Mouse (Mus musculus): Measurements from ENCODE around the gene Ppp4r4. TPM values are rescaled to one million over a fixed set of nuclear protein-coding genes. Genes with fewer than 3 reads are reported as not detected.

Ppp4r4 gene
- polyA plus RNA-seq, 1 experiment from 2014 or later = 3.6 TPM

GRCm38 (mm10) chr12:103498768-103499167, 33.3 kb upstream of the Ppp4r4 start:
- no peak for ATAC-seq
- H3K4me3 ChIP-seq (ENCODE audit: low read depth, low read length) = no peak overlapping the region
- H3K4me2 ChIP-seq (ENCODE audit: low read length) = no peak overlapping the region
- no peak overlapping the region for H3K27ac ChIP-seq (ENCODE audit: low read length)
- 78% methylated on average over 5 of the region's 5 CpGs for WGBS
- no peaks in the 10 kb centered on the region for H3K36me3 ChIP-seq (ENCODE audit: control insufficient read depth, insufficient read depth, low read length)
- H3K27me3 ChIP-seq (ENCODE audit: control insufficient read depth, insufficient read depth, low read depth, low read length) = no peaks in the 10 kb centered on the region
- no peak overlapping the region for H3K9ac ChIP-seq (ENCODE audit: low read depth, low read length)
- no peaks in the 10 kb centered on the region for H3K4me1 ChIP-seq (ENCODE audit: control insufficient read depth, insufficient read depth, low read length)
- no peaks in the 10 kb centered on the region for H3K9me3 ChIP-seq (replicated peaks; ENCODE audit: control insufficient read depth, low read length, poor library complexity, severe bottlenecking)

- ATAC-seq = no peak
- Histone ChIP-seq H3K9me3 (replicated peaks; ENCODE audit: control insufficient read depth, low read length, poor library complexity, severe bottlenecking) (no peaks in the 10 kb centered on the region), H3K4me3 (ENCODE audit: low read depth, low read length) (no peak overlapping the region), H3K4me2 (ENCODE audit: low read length) (no peak overlapping the region), H3K27me3 (ENCODE audit: control insufficient read depth, insufficient read depth, low read depth, low read length) (no peaks in the 10 kb centered on the region), H3K4me1 (ENCODE audit: control insufficient read depth, insufficient read depth, low read length) (no peaks in the 10 kb centered on the region), H3K27ac (ENCODE audit: low read length) (no peak overlapping the region), H3K36me3 (ENCODE audit: control insufficient read depth, insufficient read depth, low read length) (no peaks in the 10 kb centered on the region), H3K9ac (ENCODE audit: low read depth, low read length) (no peak overlapping the region)
- 79% methylated on average over 2 of the region's 2 CpGs for WGBS
These were observed 32.8 kb upstream of the Ppp4r4 start for GRCm38 (mm10) chr12:103499261-103499660.

- H3K9me3 ChIP-seq (replicated peaks; ENCODE audit: control insufficient read depth, low read length, poor library complexity, severe bottlenecking) = no peaks in the 10 kb centered on the region
- H3K4me1 ChIP-seq (ENCODE audit: control insufficient read depth, insufficient read depth, low read length) = no peaks in the 10 kb centered on the region
- WGBS = 74% methylated on average over 3 of the region's 3 CpGs
- H3K9ac ChIP-seq (ENCODE audit: low read depth, low read length) = no peak overlapping the region
- H3K27me3 ChIP-seq (ENCODE audit: control insufficient read depth, insufficient read depth, low read depth, low read length) = no peaks in the 10 kb centered on the region
- no peak for ATAC-seq
- H3K27ac ChIP-seq (ENCODE audit: low read length) = no peak overlapping the region
- H3K4me3 ChIP-seq (ENCODE audit: low read depth, low read length) = no peak overlapping the region
- no peak overlapping the region for H3K4me2 ChIP-seq (ENCODE audit: low read length)
- H3K36me3 ChIP-seq (ENCODE audit: control insufficient read depth, insufficient read depth, low read length) = no peaks in the 10 kb centered on the region
These were observed 28.8 kb upstream of the Ppp4r4 start for GRCm38 (mm10) chr12:103503300-103503699.

- Histone ChIP-seq H3K4me2 (ENCODE audit: low read length) (no peak overlapping the region), H3K4me3 (ENCODE audit: low read depth, low read length) (no peak overlapping the region), H3K9me3 (replicated peaks; ENCODE audit: control insufficient read depth, low read length, poor library complexity, severe bottlenecking) (no peaks in the 10 kb centered on the region), H3K36me3 (ENCODE audit: control insufficient read depth, insufficient read depth, low read length) (no peaks in the 10 kb centered on the region), H3K4me1 (ENCODE audit: control insufficient read depth, insufficient read depth, low read length) (no peaks in the 10 kb centered on the region), H3K9ac (ENCODE audit: low read depth, low read length) (no peak overlapping the region), H3K27me3 (ENCODE audit: control insufficient read depth, insufficient read depth, low read depth, low read length) (no peaks in the 10 kb centered on the region), H3K27ac (ENCODE audit: low read length) (no peak overlapping the region)
- ATAC-seq = no peak
- WGBS = 92% methylated on average over 3 of the region's 3 CpGs
These were observed 27.7 kb upstream of the Ppp4r4 start for GRCm38 (mm10) chr12:103504402-103504801.

GRCm38 (mm10) chr12:103508346-103508745, 23.7 kb upstream of the Ppp4r4 start:
- no peaks in the 10 kb centered on the region for H3K9me3 ChIP-seq (replicated peaks; ENCODE audit: control insufficient read depth, low read length, poor library complexity, severe bottlenecking)
- no peaks in the 10 kb centered on the region for H3K36me3 ChIP-seq (ENCODE audit: control insufficient read depth, insufficient read depth, low read length)
- H3K4me2 ChIP-seq (ENCODE audit: low read length) = no peak overlapping the region
- no peaks in the 10 kb centered on the region for H3K27me3 ChIP-seq (ENCODE audit: control insufficient read depth, insufficient read depth, low read depth, low read length)
- H3K4me3 ChIP-seq (ENCODE audit: low read depth, low read length) = no peak overlapping the region
- peak; percentile 57; the same call in 1 of the 2 replicates for ATAC-seq
- no peaks in the 10 kb centered on the region for H3K4me1 ChIP-seq (ENCODE audit: control insufficient read depth, insufficient read depth, low read length)
- H3K9ac ChIP-seq (ENCODE audit: low read depth, low read length) = no peak overlapping the region
- H3K27ac ChIP-seq (ENCODE audit: low read length) = no peak overlapping the region
- 49% methylated on average over 4 of the region's 4 CpGs for WGBS

- H3K36me3 ChIP-seq (ENCODE audit: control insufficient read depth, insufficient read depth, low read length) = no peaks in the 10 kb centered on the region
- WGBS = 88% methylated on average over 8 of the region's 8 CpGs
- no peaks in the 10 kb centered on the region for H3K9me3 ChIP-seq (replicated peaks; ENCODE audit: control insufficient read depth, low read length, poor library complexity, severe bottlenecking)
- no peak overlapping the region for H3K4me2 ChIP-seq (ENCODE audit: low read length)
- no peak overlapping the region for H3K9ac ChIP-seq (ENCODE audit: low read depth, low read length)
- H3K4me1 ChIP-seq (ENCODE audit: control insufficient read depth, insufficient read depth, low read length) = peaks cover 7% of the 10 kb centered on the region
- no peak overlapping the region for H3K4me3 ChIP-seq (ENCODE audit: low read depth, low read length)
- no peaks in the 10 kb centered on the region for H3K27me3 ChIP-seq (ENCODE audit: control insufficient read depth, insufficient read depth, low read depth, low read length)
- no peak overlapping the region for H3K27ac ChIP-seq (ENCODE audit: low read length)
- ATAC-seq = no peak
These were observed 22.2 kb upstream of the Ppp4r4 start for GRCm38 (mm10) chr12:103509893-103510292.

- ATAC-seq = no peak
- 68% methylated on average over 2 of the region's 2 CpGs for WGBS
These were observed 20.5 kb upstream of the Ppp4r4 start for GRCm38 (mm10) chr12:103511586-103511985.

GRCm38 (mm10) chr12:103513039-103513438, 19.0 kb upstream of the Ppp4r4 start:
- Histone ChIP-seq H3K27me3 (ENCODE audit: control insufficient read depth, insufficient read depth, low read depth, low read length) (no peaks in the 10 kb centered on the region), H3K4me1 (ENCODE audit: control insufficient read depth, insufficient read depth, low read length) (peaks cover 7% of the 10 kb centered on the region), H3K9me3 (replicated peaks; ENCODE audit: control insufficient read depth, low read length, poor library complexity, severe bottlenecking) (no peaks in the 10 kb centered on the region), H3K9ac (ENCODE audit: low read depth, low read length) (no peak overlapping the region), H3K36me3 (ENCODE audit: control insufficient read depth, insufficient read depth, low read length) (no peaks in the 10 kb centered on the region), H3K27ac (ENCODE audit: low read length) (no peak overlapping the region), H3K4me2 (ENCODE audit: low read length) (no peak overlapping the region), H3K4me3 (ENCODE audit: low read depth, low read length) (no peak overlapping the region)
- 77% methylated on average over 2 of the region's 2 CpGs for WGBS
- ATAC-seq = no peak

More at GRCm38 (mm10) chr12:103511586-103511985, 20.5 kb upstream of the Ppp4r4 start:
- H3K27me3 ChIP-seq (ENCODE audit: control insufficient read depth, insufficient read depth, low read depth, low read length) = no peaks in the 10 kb centered on the region
- peaks cover 7% of the 10 kb centered on the region for H3K4me1 ChIP-seq (ENCODE audit: control insufficient read depth, insufficient read depth, low read length)
- H3K36me3 ChIP-seq (ENCODE audit: control insufficient read depth, insufficient read depth, low read length) = no peaks in the 10 kb centered on the region
- H3K27ac ChIP-seq (ENCODE audit: low read length) = no peak overlapping the region
- no peaks in the 10 kb centered on the region for H3K9me3 ChIP-seq (replicated peaks; ENCODE audit: control insufficient read depth, low read length, poor library complexity, severe bottlenecking)
- H3K9ac ChIP-seq (ENCODE audit: low read depth, low read length) = no peak overlapping the region
- H3K4me2 ChIP-seq (ENCODE audit: low read length) = no peak overlapping the region
- no peak overlapping the region for H3K4me3 ChIP-seq (ENCODE audit: low read depth, low read length)

- Histone ChIP-seq H3K9ac (ENCODE audit: low read depth, low read length) (no peak overlapping the region), H3K4me1 (ENCODE audit: control insufficient read depth, insufficient read depth, low read length) (peaks cover 7% of the 10 kb centered on the region), H3K4me2 (ENCODE audit: low read length) (no peak overlapping the region), H3K27ac (ENCODE audit: low read length) (peak overlapping the region; percentile 53; the same call in 1 of the 2 replicates), H3K27me3 (ENCODE audit: control insufficient read depth, insufficient read depth, low read depth, low read length) (no peaks in the 10 kb centered on the region), H3K36me3 (ENCODE audit: control insufficient read depth, insufficient read depth, low read length) (no peaks in the 10 kb centered on the region), H3K4me3 (ENCODE audit: low read depth, low read length) (no peak overlapping the region), H3K9me3 (replicated peaks; ENCODE audit: control insufficient read depth, low read length, poor library complexity, severe bottlenecking) (no peaks in the 10 kb centered on the region)
- WGBS = 7% methylated on average over 4 of the region's 4 CpGs
- ATAC-seq = peak; percentile 93
These were observed 18.6 kb upstream of the Ppp4r4 start for GRCm38 (mm10) chr12:103513451-103513871.
